Mouse (Mus musculus) frontal cortex, postnatal 14 days (tissue): Measurements from ENCODE around the gene Abcc4.
"Not testable (repeated sequence)": the region's sequence is repeated elsewhere in the genome, so short reads cannot be mapped to it uniquely, and the experiment has no call there.

Source experiments
- DNase-seq, 2 experiments: peaks; one replicate each; pipeline ENCODE4 v3.0.0; 2022; ENCODE audit warnings: low spot score in 2 of 2

The Abcc4 gene

DNA sequence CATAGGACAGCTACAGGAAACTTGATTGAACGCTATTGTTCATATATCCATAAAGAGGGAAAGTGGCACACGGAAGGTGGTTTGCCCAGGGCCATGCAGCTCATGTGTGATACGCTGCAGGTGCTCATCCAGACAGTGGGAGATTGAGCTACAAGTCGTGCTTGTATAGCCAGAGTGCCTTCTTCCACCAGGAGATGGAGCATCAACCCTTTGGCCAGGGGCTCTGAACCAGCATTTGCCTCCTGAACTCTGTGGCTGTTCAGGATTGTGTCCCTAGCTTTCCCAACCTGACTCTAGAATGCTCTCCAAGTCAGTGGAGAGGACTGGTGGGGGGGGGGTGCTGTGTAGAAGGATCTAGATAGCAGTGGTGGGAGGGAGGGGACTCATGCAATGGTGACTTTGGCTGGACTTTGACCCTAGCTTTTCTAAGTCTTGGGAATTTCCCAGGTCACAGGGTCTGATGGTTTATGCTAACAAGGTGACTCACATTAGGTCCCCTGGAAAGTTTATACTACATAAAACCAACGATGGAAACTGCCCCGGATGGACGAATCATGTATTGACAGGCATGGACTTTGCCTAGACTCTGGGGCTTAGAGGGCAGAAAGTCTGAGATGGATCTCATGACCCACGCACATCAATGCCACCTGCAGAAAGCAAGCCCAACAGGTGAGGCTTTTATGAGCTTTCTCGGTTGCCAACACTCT, 27.6 kb downstream of the Abcc4 start:
- DNase-seq = no peak

DNA sequence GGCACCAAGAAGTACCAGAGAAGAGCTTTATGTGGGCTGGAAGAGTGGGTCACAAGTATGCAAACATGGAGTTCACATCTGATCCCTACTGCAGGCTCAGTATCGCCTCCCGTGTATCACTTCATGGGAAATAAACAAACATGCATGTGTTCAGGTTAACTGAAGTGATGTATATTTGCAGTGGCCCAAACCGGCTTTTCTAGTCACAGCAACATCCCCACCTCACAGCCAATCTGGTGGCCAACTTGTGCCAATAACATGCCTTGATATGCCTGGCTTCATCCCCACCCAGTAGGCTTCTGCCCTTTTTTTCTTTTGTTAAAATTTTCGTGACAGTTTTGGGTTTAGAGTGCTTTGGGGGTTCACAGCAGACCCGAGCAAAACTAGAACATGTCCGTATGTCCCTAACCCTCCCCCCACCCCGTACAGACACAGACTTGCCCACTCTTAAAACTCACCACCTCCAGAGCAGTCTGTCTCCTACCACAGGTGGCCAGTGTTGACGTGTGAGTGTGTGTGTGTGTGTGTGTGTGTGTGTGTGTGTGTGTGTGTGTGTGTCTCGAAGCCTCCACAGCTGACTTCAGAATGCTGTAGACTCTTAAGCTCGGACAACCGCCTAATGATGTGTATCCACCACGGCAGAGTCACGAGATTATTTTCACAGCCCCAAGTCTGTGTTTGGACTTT, 29.6 kb downstream of the Abcc4 start:
- DNase-seq = no peak

DNA sequence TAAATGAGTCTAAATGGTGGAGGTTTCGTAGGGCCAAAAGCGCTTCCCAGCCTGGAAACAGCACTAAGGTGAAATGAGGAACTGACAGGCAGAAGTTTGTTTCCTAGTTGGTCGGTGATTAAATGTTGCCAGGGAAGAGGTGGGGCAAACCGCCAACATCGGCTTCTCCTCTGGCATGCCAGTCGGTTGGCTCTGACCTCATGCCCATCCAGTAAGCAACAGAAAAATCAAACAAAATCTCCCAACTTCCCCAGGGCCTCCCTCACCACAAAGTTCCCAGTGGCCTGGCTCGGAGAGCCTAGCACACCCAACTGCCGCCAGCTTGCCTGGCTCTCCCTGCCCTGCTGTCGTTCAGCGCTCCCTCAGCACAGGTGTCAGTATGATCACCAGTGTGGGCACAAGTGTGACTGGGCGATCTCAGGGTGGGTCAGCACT, 31.3 kb downstream of the Abcc4 start:
- no peak for DNase-seq

DNA sequence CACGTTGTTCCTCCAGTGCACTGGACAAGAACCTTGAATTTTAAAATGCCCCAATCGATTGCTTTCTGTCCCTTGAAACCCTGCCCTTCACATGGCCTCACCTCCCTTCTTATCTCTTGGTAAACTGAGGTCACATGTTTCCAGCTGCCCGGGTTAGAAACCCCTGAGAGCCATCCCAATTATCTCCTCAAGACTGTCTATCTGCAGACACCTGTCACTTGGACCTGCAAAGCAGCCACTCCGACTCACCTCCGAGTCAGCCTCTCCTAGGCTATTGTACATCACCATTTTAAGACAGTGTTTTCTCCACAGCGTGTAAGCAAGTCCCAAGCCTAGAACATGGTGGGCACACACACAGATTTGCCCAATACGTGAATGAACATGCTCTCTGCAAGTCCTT, 31.8 kb downstream of the Abcc4 start:
- no peak for DNase-seq

DNA sequence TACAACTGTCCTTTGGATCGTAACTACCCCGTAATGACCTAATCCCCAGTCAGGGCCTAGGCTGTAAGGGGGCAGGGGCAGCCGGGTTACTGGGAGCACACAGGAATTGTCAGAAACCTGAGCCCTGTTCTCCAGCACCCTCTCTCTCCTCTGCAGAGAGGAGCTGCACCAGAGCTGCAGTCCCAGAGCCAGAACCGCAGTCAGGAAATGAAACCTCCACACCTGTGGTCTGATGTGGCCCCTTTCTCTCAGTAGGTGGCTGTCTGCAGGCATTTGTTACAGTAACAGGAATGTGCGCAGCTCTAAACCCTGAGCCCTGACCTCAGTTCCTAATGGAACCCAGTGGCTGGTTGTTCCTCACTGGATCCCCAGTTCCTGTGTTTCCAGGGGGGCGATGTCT, 32.5 kb downstream of the Abcc4 start:
- no peak for DNase-seq

DNA sequence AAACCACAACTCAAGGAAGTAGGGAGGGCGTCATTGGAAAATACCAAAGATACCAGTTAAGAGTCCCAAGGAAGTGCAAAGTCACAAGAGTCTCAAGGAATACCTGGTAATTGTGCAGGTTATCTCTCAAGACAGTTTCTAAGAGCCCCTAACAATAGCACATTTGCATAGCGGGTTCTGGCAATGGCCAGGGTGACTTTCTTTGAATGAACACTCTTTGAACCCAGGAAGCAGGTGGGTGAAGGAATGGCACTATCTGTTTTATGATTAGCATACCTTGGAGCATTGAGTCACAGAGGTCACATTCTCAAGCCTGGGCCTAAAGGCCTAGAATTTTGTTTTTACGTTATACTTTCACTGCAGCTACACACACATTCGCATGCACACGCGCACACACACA, 33.1 kb downstream of the Abcc4 start:
- not testable (repeated sequence) for DNase-seq

DNA sequence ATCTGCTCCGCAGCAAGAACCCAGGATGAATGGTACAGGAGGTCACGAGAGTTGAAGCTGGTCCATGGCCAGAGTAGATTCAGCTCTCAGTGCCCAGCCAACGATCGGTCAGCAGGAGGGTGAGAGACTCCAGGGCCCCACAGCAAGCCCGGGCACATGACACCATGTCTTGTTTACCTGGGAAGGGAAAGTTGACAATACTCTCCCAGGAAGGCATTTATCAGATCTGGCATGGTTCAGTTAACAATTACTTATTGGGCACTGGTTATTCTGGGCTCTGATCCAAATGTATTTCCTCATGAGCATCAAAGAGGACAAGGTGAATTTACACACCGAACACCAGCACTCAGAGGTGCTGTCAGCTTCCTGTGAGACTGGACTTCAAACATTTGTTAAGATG, 38.5 kb downstream of the Abcc4 start:
- no peak for DNase-seq

DNA sequence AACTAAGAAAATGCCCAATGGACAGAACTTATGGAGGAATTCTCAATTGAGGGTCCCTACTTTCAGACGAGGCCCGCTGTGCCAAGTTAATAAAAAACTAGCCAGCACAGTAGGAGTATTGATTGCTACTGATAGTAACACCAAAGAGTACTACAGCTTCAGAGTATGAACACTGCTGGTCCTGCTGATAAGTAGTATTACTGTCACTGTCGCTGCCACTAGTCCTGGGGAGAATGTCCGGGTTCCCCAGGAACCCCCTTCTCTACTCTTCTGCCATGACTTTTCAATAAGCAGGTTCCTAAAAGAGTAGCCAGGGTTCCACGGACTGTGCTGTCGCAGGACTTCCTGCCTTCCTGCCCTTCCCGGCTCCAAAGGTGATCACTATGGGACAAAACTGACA, 41.4 kb downstream of the Abcc4 start:
- DNase-seq = no peak

DNA sequence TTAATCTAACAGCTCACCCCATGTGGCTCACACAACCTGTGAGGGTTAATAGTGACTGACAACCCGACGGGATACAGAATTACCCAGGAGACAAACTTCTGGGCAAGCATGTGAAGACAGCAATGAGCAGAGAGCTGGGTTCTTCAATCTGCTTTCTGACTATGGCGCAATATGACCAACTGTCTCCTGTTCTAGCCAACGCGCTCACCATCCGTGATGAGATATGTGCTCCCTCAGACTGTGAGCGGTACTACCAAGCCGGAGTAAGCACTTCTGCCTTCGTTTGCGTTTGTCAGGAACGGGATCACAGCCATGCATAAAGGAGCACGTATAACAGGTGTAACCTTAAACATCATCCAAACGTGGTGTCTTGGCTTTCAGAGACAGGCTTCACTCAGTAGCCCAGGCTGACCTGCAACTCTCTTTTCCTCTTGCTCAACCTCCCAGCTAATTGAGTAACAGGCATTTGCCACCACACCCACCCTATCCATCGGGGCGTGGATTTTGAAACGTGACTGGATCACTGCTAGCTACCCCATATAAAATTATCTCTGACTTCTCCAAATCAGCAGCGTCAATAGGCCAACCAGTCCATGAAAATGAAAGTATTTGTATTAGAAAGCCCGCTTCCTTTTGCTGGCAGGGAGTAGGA, 43.3 kb downstream of the Abcc4 start:
- DNase-seq = no peak

DNA sequence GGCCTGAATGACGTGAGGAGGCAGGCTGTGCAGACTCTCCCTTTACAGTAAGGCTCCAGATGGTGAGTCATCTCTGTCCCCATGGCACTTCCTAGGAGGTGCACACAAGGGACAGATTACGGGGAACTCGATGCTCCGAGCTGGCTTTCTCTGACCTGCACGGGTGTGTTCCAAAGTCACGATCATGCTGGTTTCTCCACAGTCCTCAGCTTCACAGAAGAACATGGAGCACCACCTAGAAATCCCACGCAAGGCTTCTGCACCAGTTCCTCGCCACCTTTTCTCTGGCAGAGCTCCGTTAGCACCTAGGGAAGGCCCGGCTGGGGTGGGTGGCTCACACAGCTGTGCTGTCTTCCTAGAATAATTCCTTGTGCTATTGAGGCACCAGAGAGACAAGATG, 43.9 kb downstream of the Abcc4 start:
- DNase-seq = peak; percentile 28 to 31

DNA sequence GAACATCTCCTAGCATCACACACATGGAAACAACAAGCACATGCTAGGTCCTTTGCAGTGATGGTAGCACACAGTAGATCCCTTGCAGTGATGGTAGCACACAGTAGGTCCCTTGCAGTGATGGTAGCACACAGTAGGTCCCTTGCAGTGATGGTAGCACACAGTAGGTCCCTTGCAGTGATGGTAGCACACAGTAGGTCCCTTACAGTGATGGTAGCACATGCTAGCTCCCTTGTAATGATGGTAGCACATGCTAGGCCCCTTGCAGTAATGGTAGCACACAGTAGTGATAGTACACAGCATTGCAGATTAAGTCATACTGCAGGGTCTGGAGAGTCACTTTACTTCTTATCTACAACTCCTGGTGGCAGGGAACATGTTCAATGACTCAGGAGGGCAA, 46.8 kb downstream of the Abcc4 start:
- no peak for DNase-seq

DNA sequence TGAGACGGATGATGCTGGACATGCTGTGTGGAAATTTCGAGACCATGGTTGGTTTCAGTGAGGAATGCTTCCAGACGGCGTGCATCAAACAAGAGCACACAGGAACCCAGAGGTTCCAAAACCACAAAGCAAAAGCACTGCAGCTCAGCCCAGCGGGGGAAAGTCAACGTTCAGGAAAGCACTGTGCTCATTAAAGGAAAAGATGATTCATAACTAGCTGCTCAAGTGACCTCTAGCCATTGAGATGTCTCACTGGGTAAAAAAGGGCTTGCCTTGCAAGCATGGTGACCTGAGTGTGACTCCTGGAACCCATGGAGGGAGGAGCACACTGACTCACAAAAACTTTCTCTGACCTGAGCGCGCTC, 47.7 kb downstream of the Abcc4 start:
- no peak for DNase-seq

DNA sequence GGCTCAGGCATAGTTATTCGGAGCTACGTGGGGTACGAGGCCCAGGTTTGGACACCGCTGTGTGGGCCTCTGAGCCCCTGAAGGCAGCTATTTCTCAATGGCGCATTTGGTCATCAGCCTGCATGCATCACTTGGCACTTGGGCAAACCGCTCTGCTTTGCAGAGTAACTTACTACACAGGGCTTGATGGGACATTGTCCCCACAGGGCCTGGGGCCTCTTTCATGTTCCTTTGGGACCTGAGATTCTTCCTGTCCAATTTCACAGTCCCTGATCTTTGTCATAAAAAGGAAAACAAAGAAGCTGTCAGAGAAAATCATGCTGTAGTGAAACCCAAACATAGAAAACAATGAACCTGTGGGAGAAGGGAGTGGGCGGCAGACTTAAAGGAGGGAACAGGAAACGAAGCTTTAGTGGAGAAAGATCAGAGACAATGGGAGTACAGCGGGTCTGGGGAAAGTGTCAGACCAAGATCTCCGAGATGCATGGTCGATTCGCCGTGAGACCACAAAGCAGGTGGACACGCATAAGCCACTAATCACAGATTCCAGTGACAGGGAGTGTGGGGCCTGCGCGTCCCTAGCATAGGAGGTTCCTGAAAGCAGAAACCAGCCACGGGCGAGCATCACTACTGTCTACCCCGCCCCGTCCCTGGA, 48.2 kb downstream of the Abcc4 start:
- no peak for DNase-seq

DNA sequence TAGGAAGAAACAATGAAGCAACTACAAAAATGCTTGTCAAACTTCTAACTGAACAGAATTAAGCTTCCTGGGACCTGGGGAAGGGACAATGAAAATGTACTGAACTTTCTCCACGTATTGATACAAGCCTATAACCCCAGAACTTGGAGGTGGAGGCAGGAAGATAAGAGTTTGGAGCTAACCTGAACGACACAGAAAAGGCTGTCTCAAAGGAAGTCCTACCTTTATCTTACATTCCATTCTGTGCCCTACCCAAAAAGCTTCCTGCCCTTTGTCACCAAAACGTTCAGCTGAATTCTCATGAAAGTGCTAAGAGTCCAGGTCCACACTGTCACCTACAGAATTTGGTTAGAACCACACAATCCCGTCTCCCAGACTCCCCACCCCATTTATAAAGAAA, 48.8 kb downstream of the Abcc4 start:
- DNase-seq = no peak

DNA sequence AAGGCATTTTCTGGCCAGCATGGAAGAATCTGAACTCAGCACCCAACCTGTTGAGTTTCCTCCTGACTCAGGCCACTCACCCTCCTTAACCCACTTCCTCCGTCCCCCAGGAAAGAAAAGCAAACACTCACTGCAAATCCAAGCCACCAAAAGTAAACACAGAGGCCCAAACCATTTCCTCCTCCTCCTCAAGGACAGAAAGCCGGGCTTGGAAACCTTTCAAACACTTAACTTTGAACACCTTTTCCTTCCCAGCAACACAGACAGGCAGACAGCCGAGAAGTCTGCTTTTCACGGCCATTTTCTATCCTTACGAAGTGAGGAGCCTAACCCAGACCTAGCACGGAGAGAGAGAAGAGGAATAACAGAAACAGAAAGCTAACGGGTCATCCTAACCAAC, 50.0 kb downstream of the Abcc4 start:
- DNase-seq = no peak

DNA sequence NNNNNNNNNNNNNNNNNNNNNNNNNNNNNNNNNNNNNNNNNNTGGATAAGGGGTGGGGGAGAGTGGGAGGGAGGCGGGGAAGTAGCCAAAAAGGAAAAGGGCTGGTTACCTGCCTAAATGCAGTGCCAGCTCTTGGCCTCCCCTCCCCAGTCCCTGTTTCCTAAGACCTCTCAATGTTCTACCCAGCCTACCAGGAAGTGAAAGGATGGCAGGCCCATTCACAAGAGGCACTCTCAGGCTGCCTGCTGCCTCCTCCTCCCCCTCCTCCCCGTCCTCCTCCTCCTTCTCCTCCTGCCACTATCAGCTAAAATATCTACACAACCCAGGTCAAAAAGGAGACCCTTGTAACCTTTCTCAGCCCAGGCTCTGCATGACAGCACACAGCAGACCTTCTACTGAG, 51.1 kb downstream of the Abcc4 start:
- DNase-seq = no peak

DNA sequence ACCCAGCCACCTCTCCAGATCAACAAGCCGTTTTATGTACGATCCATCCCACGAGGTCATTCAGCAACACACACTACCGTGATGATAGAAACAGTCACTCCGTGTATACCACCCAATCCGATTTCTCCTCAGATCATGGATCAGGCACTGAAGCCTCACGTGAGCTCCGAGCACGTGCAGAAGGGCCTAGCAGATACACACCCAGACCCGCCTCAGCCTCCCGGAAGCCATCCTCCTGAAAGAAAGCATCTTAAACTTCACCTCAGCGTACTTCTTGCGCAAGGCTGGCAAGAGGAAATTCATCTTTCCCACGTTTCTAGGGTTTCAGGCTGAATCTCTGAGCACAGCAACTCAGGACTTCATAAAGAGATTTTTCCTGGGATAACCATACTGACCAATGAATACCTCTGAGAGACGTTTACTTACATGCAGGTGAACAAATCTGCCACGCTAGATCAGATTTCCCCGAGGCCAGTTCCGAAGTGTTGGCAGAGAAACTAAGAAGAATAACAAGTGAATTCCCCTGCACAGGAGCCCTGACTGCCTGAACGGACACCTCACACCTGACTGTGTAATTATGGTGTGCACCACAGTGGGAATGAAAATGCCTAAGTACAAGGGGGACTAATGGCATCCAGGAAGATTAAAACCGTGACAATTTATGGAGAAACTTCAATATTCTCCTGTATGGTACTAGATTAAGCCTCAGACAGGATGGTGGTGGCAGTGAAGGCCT, 54.1 kb downstream of the Abcc4 start:
- DNase-seq = no peak

DNA sequence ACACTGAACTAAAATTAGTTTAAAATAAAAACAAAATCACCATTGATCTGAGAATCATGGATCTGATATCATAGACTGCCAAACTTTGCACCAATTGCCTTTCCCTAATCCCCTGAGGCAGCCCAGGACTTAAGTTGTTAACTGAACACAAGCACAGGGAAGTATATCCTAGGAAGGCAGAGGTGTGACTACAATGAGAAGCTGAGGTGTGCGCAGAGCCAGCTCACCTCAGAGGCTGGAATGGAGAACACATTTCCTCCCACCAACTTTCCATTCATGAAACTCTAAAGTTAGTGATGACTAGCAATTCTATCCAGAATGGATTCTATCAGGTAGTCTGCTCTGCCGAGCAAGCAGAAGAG, 56.1 kb downstream of the Abcc4 start:
- DNase-seq = no peak

DNA sequence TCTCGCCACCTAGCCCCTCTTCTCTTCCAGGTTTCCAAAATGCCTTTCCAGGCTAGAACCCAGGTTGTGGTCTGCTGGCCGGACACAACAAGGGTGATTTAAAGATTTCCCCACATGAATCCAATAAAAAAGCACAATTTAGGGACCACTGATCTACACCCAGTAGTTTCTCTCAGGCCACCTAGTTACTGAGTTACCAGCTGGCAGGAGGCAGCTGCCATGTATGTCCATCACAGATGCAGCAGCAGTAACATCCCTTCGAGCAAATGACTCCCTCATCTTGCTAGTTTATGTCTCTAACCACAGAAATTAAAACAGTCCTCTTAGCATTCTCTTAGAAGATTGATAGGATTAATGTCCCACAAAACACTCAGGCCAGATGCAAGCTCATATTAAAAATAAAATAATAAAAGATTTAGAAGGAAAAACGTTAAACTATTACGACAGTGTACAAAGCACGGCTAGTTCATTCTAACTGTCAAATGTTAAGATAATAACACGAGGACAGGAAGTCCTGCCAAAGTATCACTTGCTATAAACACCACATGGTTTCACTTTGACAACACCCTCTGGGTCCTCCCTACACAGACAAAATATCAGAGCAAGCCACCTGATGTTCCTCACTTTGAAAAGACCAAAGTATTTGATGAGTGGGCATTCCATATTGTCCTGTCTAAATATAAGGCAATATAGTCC, 56.7 kb downstream of the Abcc4 start:
- no peak for DNase-seq

DNA sequence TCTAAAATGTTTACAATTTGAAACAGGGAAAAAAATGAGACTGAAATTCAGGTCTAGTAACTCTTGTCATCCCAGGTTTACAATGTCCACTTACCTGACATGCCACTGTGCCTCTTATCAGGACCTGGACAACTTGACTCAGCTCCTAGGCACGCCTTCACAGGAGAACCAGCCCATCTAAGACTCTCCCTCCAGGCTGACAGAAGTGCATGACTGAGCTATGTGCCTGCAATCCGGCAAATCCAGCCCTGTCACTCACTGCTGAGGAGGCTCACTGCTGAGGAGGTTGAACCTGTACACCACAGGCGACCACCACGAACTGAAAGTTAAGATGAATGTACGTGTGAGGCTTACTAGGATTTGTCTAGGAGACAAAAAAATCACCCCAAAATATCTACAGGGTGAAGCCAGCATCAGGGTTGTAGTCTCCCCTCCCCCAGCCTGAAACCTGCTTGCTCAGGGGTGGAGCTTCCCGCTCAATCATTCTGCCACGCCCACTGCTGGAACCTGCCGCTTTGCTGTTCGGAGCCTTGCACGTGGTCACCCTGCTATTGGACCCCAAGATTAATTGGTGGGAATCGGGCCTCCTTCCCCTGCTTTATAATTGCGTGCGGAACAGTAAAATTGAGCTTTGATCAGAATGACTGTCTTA, 63.0 kb downstream of the Abcc4 start:
- not testable (repeated sequence) for DNase-seq

DNA sequence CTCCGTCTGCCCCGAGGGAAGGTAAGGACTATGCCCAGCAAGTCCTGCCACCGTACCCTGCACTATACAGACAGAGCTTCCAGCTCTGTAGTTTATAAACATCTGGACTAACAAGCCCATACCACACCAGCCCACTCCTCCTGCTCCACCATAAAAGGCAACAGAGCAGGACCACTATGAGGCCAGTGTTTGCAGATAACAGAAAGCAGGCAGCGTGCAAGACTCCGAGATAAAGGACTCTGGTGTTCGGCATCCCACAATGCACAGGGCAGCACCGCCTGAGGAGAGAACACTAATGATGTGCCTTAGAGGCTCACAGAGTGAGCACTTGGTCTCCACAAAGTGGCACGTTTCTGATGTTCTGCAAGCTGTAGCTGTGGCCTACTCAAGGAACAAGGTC, 63.9 kb downstream of the Abcc4 start:
- no peak for DNase-seq
